Mouse (Mus musculus) neural tube, embryonic 15.5 days (tissue): ENCODE results near the gene Kdelr1. TPM values are rescaled to one million over a fixed set of nuclear protein-coding genes. Genes with fewer than 3 reads are reported as not detected.

Source experiments
- ATAC-seq: fragments of 200-750 bp; cut with Nextera tagmentation; 2 replicates; pipeline ENCODE4 v1.8.0; 2017; ENCODE audit warnings: mild to moderate bottlenecking, moderate TSS enrichment, moderate library complexity; ENCODE audit not compliant: low FRiP score
- H3K27ac ChIP-seq: fragments of 300-500 bp; sonication (generic); replicated peaks from 2 replicates; pipeline ENCODE4 v1.5.1; 2015; ENCODE audit warnings: mild to moderate bottlenecking, inconsistent platforms
- H3K27me3 ChIP-seq: fragments of 300-500 bp; sonication (generic); replicated peaks from 2 replicates; pipeline ENCODE4 v1.6.1; 2015; ENCODE audit warnings: inconsistent platforms
- H3K36me3 ChIP-seq: fragments of 300-500 bp; sonication (generic); 2 replicates; pipeline ENCODE4 v1.6.1; 2015; ENCODE audit warnings: inconsistent platforms
- H3K4me1 ChIP-seq: fragments of 300-500 bp; sonication (generic); 2 replicates; pipeline ENCODE4 v1.6.1; 2015; ENCODE audit warnings: inconsistent platforms
- H3K4me2 ChIP-seq: fragments of 300-500 bp; sonication (generic); 2 replicates; pipeline ENCODE4 v1.6.1; 2015; ENCODE audit warnings: inconsistent platforms, mild to moderate bottlenecking, moderate library complexity
- H3K4me3 ChIP-seq: fragments of 300-500 bp; sonication (generic); replicated peaks from 2 replicates; pipeline ENCODE4 v1.5.1; 2015; ENCODE audit warnings: mild to moderate bottlenecking, inconsistent platforms
- H3K9ac ChIP-seq: fragments of 300-500 bp; sonication (generic); replicated peaks from 2 replicates; pipeline ENCODE4 v1.6.1; 2015; ENCODE audit warnings: mild to moderate bottlenecking, inconsistent platforms
- H3K9me3 ChIP-seq: fragments of 300-500 bp; sonication (generic); replicated peaks from 2 replicates; pipeline ENCODE4 v1.6.1; 2016; ENCODE audit warnings: inconsistent platforms
- WGBS: fragments of 180-500 bp; shearing (Covaris S2); methylation state at CpG from one replicate; pipeline ENCODE4 v1.1.7; 2015; ENCODE audit warnings: mixed read lengths; 5-methylcytosine and 5-hydroxymethylcytosine counted together
- polyA plus RNA-seq: library from polyadenylated mRNA; unstranded; fragments of >200 nt; fragmentation: Nextera tagmentation; extraction: Ambion mirVana; gene quantifications from 2 replicates; pipeline ENCODE4 v1.2.1, GENCODE M21; 2015

The Kdelr1 gene
- polyA plus RNA-seq = 55.7 and 65.9 TPM in 2 replicates

DNA sequence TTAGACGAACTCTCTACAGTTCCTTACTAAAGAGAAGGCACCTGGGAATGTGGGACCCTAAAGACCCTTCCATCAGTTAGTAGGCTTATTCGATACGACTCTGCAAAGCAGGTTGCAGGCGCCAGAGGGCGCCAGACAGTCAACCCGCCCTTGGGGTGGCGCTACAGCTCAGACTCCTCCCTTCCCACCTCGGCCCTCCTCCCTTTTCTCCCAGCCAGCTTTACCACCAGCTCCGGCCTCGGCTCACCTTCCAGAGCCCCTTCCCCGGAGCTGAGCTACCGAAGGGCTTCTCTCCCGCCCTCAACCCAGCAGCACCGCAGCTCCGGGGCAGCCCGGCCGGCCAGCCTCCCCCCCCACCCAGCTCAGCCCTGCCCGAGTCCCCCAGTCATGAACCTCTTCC lies at the start of gene Kdelr1:
TSS of gene Kdelr1 (plus strand) at position 149 of the 400 bp plus-strand sequence.
- Histone ChIP-seq H3K27me3 (no peaks in the 10 kb centered on the region; the same call in 1 of the 2 replicates), H3K27ac (peak within 1 kb of the TSS; percentile 87), H3K36me3 (peaks cover 26% of the 10 kb centered on the region), H3K9me3 (no peaks in the 10 kb centered on the region), H3K4me3 (peak within 1 kb of the TSS; percentile 83), H3K9ac (peak within 1 kb of the TSS; percentile 93), H3K4me1 (peaks cover 58% of the 10 kb centered on the region), H3K4me2 (peak within 1 kb of the TSS; percentile 80)
- peak; percentile 75 for ATAC-seq
- WGBS = under 1% methylated on average over 18 of the region's 18 CpGs

DNA sequence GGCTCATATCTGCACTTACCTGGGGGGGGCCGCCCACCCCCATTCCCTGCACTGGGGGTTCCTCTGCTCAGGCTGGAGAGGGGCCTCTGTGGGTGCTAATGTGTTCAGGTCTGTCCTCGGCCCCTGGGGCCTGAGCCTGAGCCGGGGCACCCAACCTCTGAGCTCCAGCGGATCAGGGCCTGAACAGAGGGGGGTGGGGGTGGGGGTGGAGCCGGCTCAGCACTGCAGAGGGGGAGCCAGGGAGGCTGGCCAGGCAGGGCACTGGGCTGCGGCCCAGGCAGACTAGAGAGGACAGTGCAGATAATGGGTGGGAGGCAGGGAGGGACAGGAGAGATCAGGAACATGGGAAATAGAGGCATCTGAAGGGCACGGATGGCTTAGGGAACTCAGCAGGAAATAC lies 48.0 kb upstream of the Kdelr1 start, which contains the start of gene Kcnj14:
TSS of gene Kcnj14 (minus strand) at position 185 of the 400 bp plus-strand sequence.
- no peak within 1 kb of the TSS for H3K4me3 ChIP-seq
- H3K36me3 ChIP-seq = peaks cover 60% of the 10 kb centered on the region
- no peak within 1 kb of the TSS for H3K4me2 ChIP-seq
- no peaks in the 10 kb centered on the region for H3K9me3 ChIP-seq
- no peak within 1 kb of the TSS for H3K27ac ChIP-seq
- 78% methylated on average over 7 of the region's 7 CpGs for WGBS
- H3K9ac ChIP-seq = no peak within 1 kb of the TSS
- no peak for ATAC-seq
- H3K27me3 ChIP-seq = no peaks in the 10 kb centered on the region
- H3K4me1 ChIP-seq = peaks cover 7% of the 10 kb centered on the region

DNA sequence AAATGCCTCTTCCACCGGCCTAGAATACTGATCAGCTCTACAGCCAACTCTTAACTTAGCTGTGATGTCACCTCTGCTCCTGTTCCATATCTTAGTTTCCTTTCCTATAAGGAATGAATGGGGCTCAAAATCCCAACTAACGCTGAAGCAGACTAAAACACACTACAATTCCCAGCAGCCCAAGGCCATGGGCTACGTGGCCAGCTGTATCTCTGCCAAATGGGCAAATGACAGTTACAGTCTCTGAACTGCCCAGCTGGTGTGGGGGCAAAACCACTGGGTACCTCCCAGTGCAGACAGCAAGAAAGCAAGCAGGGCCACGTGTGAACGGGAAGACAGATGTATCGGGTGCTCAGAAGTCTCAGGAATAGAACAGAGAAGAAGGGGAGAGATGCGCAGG lies 45.9 kb upstream of the Kdelr1 start:
- Histone ChIP-seq H3K4me3 (no peak overlapping the region), H3K9me3 (no peaks in the 10 kb centered on the region), H3K36me3 (peaks cover 60% of the 10 kb centered on the region)

DNA sequence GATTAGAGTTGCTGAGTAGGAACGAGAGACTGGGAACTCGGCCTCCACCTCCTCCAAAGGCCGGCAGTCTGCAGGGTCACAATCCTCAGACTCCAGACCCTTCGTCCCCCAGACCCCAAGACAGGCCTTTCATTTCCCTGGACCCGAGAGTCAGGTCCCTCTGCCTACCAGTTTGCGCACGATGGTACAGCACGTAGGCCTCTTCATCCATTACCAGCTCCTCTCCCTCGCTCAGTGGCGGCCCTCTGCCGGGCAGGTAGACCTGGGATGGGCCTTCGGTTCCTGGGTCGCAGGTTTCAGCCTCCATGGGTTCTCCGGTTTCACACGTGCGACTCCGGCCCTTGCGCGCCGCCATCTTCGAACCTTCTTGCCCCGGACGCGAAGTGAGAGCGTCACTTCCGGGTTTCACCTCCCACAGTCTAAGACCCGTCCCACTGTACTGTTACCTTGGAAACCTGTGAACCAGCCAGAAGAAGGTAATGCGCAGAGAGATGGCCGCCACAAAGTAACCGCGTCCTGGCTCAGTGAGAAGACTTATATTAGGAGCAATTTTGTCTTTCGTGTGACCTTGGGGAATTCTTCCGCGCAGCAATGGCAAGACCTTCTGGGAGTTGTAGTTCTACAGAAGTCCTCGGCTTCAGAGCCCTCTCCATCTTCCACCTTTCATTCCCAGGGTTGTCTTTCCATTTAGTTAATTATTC lies 42.0 kb upstream of the Kdelr1 start, which contains the start of gene Grwd1:
TSS of gene Grwd1 (minus strand) at position 518 of the 701 bp plus-strand sequence.
- WGBS = under 1% methylated on average over 35 of the region's 35 CpGs
- peak; percentile 90 for ATAC-seq

More for the DNA sequence above, 45.9 kb upstream of the Kdelr1 start:
- Histone ChIP-seq H3K4me1 (peaks cover 23% of the 10 kb centered on the region), H3K27me3 (peaks cover under 1% of the 10 kb centered on the region; the same call in 1 of the 2 replicates), H3K27ac (no peak overlapping the region), H3K9ac (no peak overlapping the region), H3K4me2 (no peak overlapping the region)
- no peak for ATAC-seq
- WGBS = 93% methylated on average over 7 of the region's 7 CpGs

DNA sequence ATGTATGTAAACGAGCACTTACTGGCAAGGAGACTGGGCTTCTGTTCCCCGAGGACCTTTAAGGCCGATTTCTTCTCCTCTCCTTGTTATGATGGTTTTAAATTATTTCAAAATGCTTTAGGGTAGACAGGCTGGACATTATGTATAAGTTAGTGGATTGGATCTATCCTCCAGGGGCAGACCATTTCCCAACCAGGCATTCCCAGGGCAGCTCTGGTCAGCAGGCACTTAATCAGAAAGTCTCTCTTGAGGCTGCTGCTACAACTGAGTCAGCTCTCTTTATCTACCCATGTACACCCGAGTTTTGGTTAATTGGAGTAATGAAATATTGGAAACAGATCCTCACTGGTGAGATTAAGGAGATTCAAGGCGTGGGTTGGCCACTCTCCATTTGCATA lies 41.4 kb upstream of the Kdelr1 start:
- Histone ChIP-seq H3K27ac (peak overlapping the region; percentile 94), H3K9ac (peak overlapping the region; percentile 59), H3K27me3 (peaks cover 45% of the 10 kb centered on the region), H3K4me3 (peak overlapping the region; percentile 81), H3K36me3 (peaks cover 31% of the 10 kb centered on the region), H3K4me1 (peaks cover 48% of the 10 kb centered on the region), H3K9me3 (no peaks in the 10 kb centered on the region), H3K4me2 (peak overlapping the region; percentile 88)
- ATAC-seq = peak; percentile 28
- 12% methylated on average over 5 of the region's 5 CpGs for WGBS

More for the DNA sequence above, 42.0 kb upstream of the Kdelr1 start, which contains the start of gene Grwd1:
- Histone ChIP-seq H3K4me2 (peak within 1 kb of the TSS; percentile 88), H3K27ac (peak within 1 kb of the TSS; percentile 94), H3K36me3 (peaks cover 37% of the 10 kb centered on the region), H3K4me1 (peaks cover 48% of the 10 kb centered on the region), H3K4me3 (peak within 1 kb of the TSS; percentile 81), H3K9me3 (no peaks in the 10 kb centered on the region), H3K27me3 (peaks cover 40% of the 10 kb centered on the region), H3K9ac (peak within 1 kb of the TSS; percentile 59)

DNA sequence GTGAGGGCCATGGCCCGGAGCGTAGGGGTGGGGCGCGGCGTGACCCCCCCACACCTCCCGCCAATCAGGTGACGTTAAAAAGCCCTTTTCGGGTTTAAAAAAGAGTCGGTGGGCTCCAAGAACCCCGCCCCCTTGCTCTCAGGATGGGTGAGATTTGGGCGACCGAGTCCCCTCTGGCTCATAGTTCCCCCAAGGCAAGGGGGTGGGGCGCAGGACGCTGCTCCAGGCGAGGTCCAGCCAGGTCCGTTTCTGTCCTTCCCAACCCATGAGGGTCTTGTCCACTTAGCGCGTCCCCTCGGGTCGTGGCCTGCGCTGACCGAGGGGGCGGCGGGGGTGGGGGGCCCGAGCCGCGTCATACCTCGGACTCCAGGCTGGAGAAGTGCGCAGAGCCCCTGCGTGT lies 40.1 kb upstream of the Kdelr1 start:
- no peak overlapping the region for H3K9ac ChIP-seq
- H3K4me3 ChIP-seq = peak overlapping the region; percentile 35
- no peaks in the 10 kb centered on the region for H3K9me3 ChIP-seq
- no peak overlapping the region for H3K27ac ChIP-seq
- H3K36me3 ChIP-seq = peaks cover 18% of the 10 kb centered on the region
- ATAC-seq = no peak
- H3K27me3 ChIP-seq = peaks cover 57% of the 10 kb centered on the region
- peak overlapping the region; percentile 53 for H3K4me2 ChIP-seq
- peaks cover 48% of the 10 kb centered on the region for H3K4me1 ChIP-seq
- WGBS = 8% methylated on average over 30 of the region's 30 CpGs

DNA sequence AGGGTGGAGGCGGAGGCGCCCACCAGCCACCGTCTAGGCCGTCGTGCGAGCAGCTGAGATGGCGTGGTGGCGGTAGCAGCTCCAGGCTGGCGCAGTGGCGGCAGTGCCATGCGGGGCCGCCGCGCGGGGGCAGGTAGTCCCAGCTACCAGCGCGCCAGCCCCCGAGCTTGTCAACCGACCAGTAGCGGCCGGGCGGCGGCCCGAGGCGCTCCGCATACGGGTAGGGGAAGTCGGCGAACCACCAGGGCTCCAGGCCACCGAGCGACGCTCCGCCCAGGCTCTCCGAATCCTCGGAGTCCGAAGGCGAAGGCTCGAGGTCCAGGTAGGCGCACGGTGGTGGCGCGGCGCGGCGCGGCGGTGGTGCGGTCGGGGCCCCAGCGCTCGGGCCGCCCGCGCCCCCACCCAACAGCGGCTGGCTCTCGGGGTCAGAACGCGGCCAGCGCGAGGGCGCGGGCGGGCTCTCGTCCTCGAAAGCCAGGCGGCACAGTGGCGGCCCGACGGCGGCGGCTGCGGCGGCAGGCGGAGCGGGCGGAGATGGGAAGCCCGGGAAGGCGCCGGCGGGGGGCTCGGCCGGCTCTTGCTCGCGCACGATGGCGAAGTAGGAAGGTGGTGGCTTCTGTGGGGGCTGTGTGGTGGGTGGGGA lies 39.3 kb upstream of the Kdelr1 start:
- H3K36me3 ChIP-seq = peaks cover 10% of the 10 kb centered on the region; the same call in 1 of the 2 replicates
- peak overlapping the region; percentile 35 for H3K4me3 ChIP-seq
- WGBS = 2% methylated on average over 65 of the region's 86 CpGs
- no peaks in the 10 kb centered on the region for H3K9me3 ChIP-seq
- H3K4me2 ChIP-seq = peak overlapping the region; percentile 53
- peaks cover 63% of the 10 kb centered on the region for H3K27me3 ChIP-seq
- H3K9ac ChIP-seq = peak overlapping the region; percentile 30; the same call in 1 of the 2 replicates
- H3K4me1 ChIP-seq = peaks cover 48% of the 10 kb centered on the region
- H3K27ac ChIP-seq = no peak overlapping the region
- no peak for ATAC-seq

DNA sequence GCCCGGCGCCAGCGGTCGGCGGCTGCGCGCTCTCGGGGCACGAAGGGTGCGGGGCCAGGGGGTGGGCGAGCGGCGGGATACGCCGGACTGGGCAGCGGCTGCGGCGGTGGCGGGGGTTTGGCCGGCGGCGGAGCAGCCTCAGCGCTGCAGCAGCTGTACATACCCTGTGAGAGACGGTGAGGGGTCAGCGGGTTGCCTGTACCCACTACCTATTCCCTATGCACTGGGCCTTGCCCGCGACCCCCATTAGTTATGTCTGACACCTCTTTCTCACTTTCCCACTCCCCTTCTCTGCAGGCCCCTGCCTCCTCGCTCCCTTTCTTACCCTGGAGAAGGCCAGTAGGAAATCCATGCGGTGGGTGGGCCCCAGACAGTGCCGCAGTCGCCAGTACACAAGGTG lies 38.6 kb upstream of the Kdelr1 start:
- Histone ChIP-seq H3K36me3 (peaks cover 6% of the 10 kb centered on the region; the same call in 1 of the 2 replicates), H3K4me2 (peak overlapping the region; percentile 53), H3K4me1 (peaks cover 48% of the 10 kb centered on the region), H3K9me3 (no peaks in the 10 kb centered on the region), H3K4me3 (peak overlapping the region; percentile 35), H3K27me3 (peaks cover 67% of the 10 kb centered on the region), H3K9ac (0 out of 2 replicates have a peak overlapping the region, but pooled peaks have one; percentile 30), H3K27ac (no peak overlapping the region)
- 8% methylated on average over 13 of the region's 31 CpGs for WGBS
- ATAC-seq = no peak

DNA sequence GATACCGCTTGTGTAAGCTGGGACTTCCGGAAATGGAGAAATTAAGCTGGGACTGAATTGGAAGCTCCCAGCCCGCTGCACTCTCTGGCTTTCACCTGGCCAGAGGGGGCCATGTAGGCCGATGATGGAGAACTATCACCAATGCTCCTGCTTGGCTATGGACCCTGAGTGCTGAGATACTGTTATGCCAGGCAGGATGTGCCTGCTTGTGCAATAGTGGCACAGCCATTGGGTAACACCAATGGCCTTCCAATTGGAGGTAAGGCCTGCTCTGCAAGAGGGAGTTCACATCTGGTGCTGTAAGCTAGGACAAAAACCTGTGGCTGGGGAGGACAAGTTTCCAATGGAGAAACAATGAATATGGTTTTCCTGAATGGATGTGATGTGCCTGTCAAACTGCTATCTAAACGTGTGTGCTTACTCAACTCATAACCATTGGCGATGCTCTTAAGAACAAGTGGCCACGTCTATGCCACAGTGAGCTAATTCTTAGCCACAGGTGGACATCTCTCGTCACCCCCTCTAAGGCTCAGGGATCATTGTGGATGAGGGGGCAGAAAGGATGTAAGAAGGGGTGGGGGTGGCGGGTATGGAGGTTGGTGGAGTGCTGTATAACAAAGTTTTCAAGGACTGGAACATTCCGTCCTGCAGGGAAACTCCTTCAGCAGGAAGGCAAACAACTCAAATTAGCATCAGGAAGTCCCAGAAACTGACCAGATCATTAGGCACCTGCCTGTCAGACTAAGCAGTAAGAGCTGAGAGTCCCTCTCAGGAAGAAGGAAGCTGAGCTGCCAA lies 29.4 kb upstream of the Kdelr1 start:
- no peak for ATAC-seq
- H3K4me3 ChIP-seq = no peak overlapping the region
- no peak overlapping the region for H3K27ac ChIP-seq
- WGBS = 93% methylated on average over 10 of the region's 10 CpGs
- peaks cover 11% of the 10 kb centered on the region for H3K36me3 ChIP-seq
- H3K27me3 ChIP-seq = peaks cover 44% of the 10 kb centered on the region; the same call in 1 of the 2 replicates
- no peaks in the 10 kb centered on the region for H3K9me3 ChIP-seq
- H3K9ac ChIP-seq = no peak overlapping the region
- H3K4me2 ChIP-seq = no peak overlapping the region
- H3K4me1 ChIP-seq = no peaks in the 10 kb centered on the region

DNA sequence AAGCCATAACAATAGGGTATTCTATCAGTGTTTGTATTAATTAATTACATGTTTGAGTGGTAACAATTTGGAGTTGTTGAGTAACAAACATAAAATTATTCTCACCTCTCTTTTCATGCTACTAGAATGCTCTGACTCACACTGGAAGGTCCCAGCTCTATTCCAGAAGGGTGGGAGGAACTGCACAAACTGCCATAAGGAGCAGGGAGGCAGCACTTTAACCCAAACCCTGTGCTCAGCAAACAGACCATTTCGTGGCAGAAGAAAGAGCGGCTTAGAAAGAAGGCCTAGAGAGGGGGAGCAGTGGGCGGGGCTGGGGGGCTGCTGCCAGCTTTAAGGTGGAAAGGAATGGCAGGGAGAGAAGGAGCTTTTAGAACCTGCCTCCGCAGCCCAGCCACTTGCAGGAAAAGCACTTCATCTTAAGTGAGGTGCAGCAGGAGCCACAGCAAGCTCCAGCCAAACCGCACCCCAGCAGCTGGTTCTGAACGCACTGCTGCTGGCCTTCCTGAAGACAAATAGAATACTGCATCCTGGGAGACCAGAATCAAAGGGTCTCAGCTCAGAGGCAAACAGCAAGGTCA lies 24.0 kb upstream of the Kdelr1 start:
- Histone ChIP-seq H3K4me2 (no peak overlapping the region), H3K36me3 (peaks cover 4% of the 10 kb centered on the region; the same call in 1 of the 2 replicates), H3K9ac (no peak overlapping the region), H3K27ac (no peak overlapping the region), H3K4me3 (no peak overlapping the region), H3K27me3 (0 out of 2 replicates have a peak, but pooled peaks cover 15% of the 10 kb centered on the region), H3K4me1 (no peaks in the 10 kb centered on the region), H3K9me3 (no peaks in the 10 kb centered on the region)
- WGBS = 12% methylated on average over 6 of the region's 6 CpGs
- no peak for ATAC-seq

DNA sequence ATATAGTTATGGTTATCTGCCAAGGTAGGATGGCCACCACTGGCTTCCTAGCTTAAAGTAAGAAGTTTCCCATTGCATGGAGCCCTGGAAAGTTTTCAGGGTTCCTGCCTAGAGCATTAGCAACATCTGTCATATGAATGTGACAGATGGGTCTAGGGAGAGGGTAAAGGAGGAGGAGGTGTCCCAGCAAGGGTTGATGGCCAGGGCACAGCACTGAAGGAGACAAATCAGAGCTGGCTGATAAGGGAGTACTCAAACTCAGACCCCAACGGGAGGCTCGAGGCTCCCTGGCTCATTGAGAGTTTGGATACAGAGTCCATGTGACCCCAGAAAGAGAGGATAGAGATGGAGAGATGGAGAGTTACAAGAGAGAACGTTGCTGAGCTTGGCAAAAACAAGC lies 21.9 kb upstream of the Kdelr1 start:
- Histone ChIP-seq H3K4me1 (no peaks in the 10 kb centered on the region), H3K27ac (no peak overlapping the region), H3K9ac (no peak overlapping the region), H3K4me2 (no peak overlapping the region), H3K4me3 (no peak overlapping the region), H3K9me3 (no peaks in the 10 kb centered on the region), H3K36me3 (0 out of 2 replicates have a peak, but pooled peaks cover 2% of the 10 kb centered on the region), H3K27me3 (peaks cover 3% of the 10 kb centered on the region; the same call in 1 of the 2 replicates)
- 72% methylated on average over 3 of the region's 3 CpGs for WGBS
- no peak for ATAC-seq
